Mouse (Mus musculus): ENCODE data around the gene Jade3. TPM values are rescaled to one million over a fixed set of nuclear protein-coding genes. Genes with fewer than 3 reads are reported as not detected.

Jade3 gene
- polyA plus RNA-seq, 1 experiment from 2014 or later, result 5.3 TPM

DNA sequence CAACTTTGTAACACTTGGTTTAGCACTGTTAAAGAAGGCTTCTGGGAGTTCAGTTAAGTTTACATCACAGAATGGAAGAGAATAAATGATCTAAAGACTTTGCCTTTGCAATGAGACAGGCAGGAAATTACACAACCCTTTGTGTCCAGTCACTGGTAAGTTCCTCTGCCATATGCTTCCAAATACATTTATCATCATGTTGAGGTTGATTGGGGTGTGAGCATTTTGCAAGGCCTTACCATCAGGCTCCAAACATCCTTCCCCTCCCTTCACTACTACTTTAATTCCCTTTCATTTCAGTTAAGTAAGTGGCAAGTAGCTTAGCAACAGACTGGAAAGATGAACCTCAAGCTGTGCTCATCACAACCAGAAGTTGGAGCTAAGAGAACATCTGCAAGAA lies 96.1 kb downstream of the Jade3 start:
- no peaks in the 10 kb centered on the region for H3K4me1 ChIP-seq (ENCODE audit: control insufficient read depth, insufficient read depth, low read length)
- H3K36me3 ChIP-seq (ENCODE audit: control insufficient read depth, insufficient read depth, low read length), result no peaks in the 10 kb centered on the region
- no peak overlapping the region for H3K9ac ChIP-seq (ENCODE audit: low read depth, low read length)
- no peak overlapping the region for H3K4me2 ChIP-seq (ENCODE audit: low read length)
- H3K9me3 ChIP-seq (replicated peaks; ENCODE audit: control insufficient read depth, low read length, poor library complexity, severe bottlenecking), result no peaks in the 10 kb centered on the region
- no peaks in the 10 kb centered on the region for H3K27me3 ChIP-seq (ENCODE audit: control insufficient read depth, insufficient read depth, low read depth, low read length)
- no peak for ATAC-seq
- no peak overlapping the region for H3K4me3 ChIP-seq (ENCODE audit: low read depth, low read length)
- H3K27ac ChIP-seq (ENCODE audit: low read length), result no peak overlapping the region

DNA sequence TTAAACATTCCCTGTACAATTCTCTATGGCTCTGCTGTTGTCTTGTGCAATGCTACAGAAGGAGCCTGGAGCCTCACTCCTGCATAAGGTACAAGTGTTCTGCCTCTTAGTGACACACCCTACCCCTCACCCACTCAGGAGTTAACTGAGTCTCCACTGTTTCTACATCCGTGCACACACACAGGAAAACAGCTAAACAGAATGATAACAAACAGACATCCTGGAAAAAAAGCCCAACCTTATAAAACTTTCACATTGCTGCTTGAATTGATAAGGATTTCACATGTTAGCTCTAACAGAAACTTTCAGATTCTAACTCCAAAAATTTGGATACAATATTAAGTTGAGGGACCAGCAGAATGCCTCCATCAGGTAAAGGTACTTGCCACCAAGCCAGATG lies 107.1 kb downstream of the Jade3 start:
- Histone ChIP-seq H3K27ac (ENCODE audit: low read length) (no peak overlapping the region), H3K36me3 (ENCODE audit: control insufficient read depth, insufficient read depth, low read length) (no peaks in the 10 kb centered on the region), H3K9ac (ENCODE audit: low read depth, low read length) (no peak overlapping the region), H3K27me3 (ENCODE audit: control insufficient read depth, insufficient read depth, low read depth, low read length) (no peaks in the 10 kb centered on the region), H3K9me3 (replicated peaks; ENCODE audit: control insufficient read depth, low read length, poor library complexity, severe bottlenecking) (no peaks in the 10 kb centered on the region), H3K4me1 (ENCODE audit: control insufficient read depth, insufficient read depth, low read length) (no peaks in the 10 kb centered on the region), H3K4me2 (ENCODE audit: low read length) (no peak overlapping the region), H3K4me3 (ENCODE audit: low read depth, low read length) (no peak overlapping the region)
- WGBS, result 59% methylated on average over 1 of the region's 1 CpGs
- ATAC-seq, result no peak

DNA sequence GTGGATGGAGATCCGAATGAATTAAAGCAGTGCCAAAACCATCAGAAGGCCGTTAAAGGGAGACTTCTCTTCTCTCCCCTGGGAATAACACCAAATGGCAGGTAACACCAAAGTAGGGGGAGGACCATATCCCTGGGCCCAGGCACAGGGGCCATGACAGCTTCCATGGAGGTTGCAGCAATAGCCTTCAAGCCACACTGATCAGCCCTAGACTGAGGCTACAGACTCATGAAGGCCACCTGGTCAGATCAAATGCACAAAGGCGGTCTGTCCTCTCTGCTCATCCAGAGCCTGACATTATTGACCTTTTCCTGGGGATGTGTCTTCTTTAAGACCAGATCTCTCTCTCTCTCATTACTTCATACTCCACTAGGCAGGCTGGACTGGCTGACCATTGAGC lies 118.4 kb downstream of the Jade3 start:
- H3K9me3 ChIP-seq (replicated peaks; ENCODE audit: control insufficient read depth, low read length, poor library complexity, severe bottlenecking), result no peaks in the 10 kb centered on the region
- H3K36me3 ChIP-seq (ENCODE audit: control insufficient read depth, insufficient read depth, low read length), result no peaks in the 10 kb centered on the region
- H3K9ac ChIP-seq (ENCODE audit: low read depth, low read length), result no peak overlapping the region
- no peak overlapping the region for H3K27ac ChIP-seq (ENCODE audit: low read length)
- no peak overlapping the region for H3K4me2 ChIP-seq (ENCODE audit: low read length)
- no peak for ATAC-seq
- no peaks in the 10 kb centered on the region; the same call in 1 of the 2 replicates for H3K4me1 ChIP-seq (ENCODE audit: control insufficient read depth, insufficient read depth, low read length)
- 97% methylated on average over 3 of the region's 3 CpGs for WGBS
- H3K4me3 ChIP-seq (ENCODE audit: low read depth, low read length), result no peak overlapping the region
- H3K27me3 ChIP-seq (ENCODE audit: control insufficient read depth, insufficient read depth, low read depth, low read length), result no peaks in the 10 kb centered on the region

DNA sequence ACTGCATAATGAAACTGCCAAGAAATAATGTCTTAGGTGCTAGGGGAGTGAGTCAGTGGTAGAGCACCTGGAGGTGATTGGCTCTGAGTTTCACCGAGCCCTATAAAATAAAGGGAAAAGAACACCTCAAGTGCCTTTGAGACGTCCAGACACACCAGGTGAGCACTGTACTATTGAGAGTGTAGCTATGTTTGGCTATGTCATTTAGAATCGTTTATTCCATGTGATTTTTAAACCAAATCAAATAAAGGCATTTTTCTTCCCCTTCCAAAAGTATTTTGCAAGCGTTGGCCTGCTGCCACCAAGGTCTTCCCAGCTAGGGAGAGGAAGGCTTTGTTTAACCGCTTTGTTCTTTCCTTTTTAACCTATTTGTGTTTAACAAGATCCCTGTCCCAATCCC lies 122.1 kb downstream of the Jade3 start:
- H3K4me2 ChIP-seq (ENCODE audit: low read length), result peak overlapping the region; percentile 65
- WGBS, result 44% methylated on average over 5 of the region's 5 CpGs
- no peaks in the 10 kb centered on the region for H3K36me3 ChIP-seq (ENCODE audit: control insufficient read depth, insufficient read depth, low read length)
- ATAC-seq, result 0 out of 2 replicates have a peak, but pooled peaks have one; percentile 36
- no peaks in the 10 kb centered on the region for H3K9me3 ChIP-seq (replicated peaks; ENCODE audit: control insufficient read depth, low read length, poor library complexity, severe bottlenecking)
- H3K27ac ChIP-seq (ENCODE audit: low read length), result no peak overlapping the region
- H3K4me3 ChIP-seq (ENCODE audit: low read depth, low read length), result peak overlapping the region; percentile 39; the same call in 1 of the 2 replicates
- no peaks in the 10 kb centered on the region for H3K27me3 ChIP-seq (ENCODE audit: control insufficient read depth, insufficient read depth, low read depth, low read length)
- no peak overlapping the region for H3K9ac ChIP-seq (ENCODE audit: low read depth, low read length)
- no peaks in the 10 kb centered on the region; the same call in 1 of the 2 replicates for H3K4me1 ChIP-seq (ENCODE audit: control insufficient read depth, insufficient read depth, low read length)

DNA sequence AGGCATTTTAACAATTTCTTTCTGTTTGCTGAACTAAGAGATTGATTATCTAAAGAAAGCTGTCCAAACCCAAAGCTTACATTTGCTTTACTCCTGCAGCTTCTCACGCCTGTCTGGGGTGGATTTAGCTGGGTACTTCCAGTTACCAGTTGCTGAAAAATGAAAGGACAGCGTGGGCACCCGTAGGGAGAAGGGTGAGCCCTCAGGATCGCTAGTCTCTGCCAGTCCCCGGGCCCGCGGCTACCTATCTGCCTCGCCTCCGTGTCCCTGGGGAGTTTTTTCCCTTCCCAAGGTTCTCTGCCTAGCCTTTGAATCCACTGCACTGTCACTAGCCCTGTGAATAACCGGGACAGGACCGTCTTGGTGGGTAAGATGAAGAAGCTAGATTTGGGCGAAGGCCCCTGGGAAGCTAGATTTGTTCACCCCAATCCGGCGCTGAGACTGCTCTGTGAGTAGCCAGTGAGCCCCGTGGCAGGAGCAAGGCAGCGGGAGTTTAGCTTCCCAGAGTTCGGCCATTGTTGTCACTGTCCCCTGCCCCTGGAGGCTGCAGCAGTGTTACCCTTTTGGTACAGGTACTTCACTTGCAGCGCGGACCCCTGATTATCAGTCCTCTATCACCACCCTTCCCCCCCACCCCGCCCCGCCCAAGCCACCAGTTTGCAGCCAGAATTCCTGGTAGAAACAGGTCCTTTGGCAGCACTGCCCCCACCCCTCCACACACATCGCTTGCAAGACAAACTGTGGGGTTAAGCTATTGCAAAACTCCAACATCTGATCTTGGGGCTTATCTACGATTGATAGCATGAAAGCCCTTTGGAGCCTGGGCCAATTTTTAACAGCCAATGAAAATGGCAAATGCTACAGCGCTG lies 122.8 kb downstream of the Jade3 start:
- peak overlapping the region; percentile 65 for H3K4me2 ChIP-seq (ENCODE audit: low read length)
- WGBS, result 15% methylated on average over 24 of the region's 24 CpGs
- H3K36me3 ChIP-seq (ENCODE audit: control insufficient read depth, insufficient read depth, low read length), result no peaks in the 10 kb centered on the region
- peak; percentile 90 for ATAC-seq
- H3K9ac ChIP-seq (ENCODE audit: low read depth, low read length), result peak overlapping the region; percentile 59
- H3K9me3 ChIP-seq (replicated peaks; ENCODE audit: control insufficient read depth, low read length, poor library complexity, severe bottlenecking), result no peaks in the 10 kb centered on the region
- H3K27me3 ChIP-seq (ENCODE audit: control insufficient read depth, insufficient read depth, low read depth, low read length), result no peaks in the 10 kb centered on the region
- peak overlapping the region; percentile 39 for H3K4me3 ChIP-seq (ENCODE audit: low read depth, low read length)
- no peak overlapping the region for H3K27ac ChIP-seq (ENCODE audit: low read length)
- H3K4me1 ChIP-seq (ENCODE audit: control insufficient read depth, insufficient read depth, low read length), result no peaks in the 10 kb centered on the region; the same call in 1 of the 2 replicates

DNA sequence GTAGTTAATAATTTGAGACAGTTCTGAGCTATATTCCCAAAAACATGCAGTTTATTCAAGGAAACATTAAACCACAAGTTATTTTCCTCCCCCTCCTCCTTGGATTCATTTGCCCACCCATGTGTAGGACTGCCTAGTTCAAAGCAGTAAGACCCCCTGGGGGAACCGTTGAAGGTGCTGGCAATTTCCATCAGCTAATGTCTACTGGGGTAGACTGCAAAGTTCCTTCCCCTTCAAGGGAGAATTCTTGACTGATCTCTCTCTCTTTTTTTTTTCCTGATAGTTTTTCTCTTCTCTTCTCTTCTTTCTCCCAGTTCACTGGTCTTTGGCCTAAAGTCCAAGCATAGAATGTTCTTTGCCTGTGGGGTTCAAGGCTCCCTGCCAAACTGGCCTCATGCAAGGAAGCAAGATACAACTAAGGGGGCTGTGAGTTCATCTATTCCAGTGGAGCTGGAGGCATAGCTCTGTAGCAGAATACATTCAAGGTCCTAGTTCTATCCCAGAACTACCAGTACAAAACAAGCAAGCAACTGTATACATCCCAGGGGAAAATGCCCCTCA lies 123.5 kb downstream of the Jade3 start:
- 62% methylated on average over 1 of the region's 1 CpGs for WGBS
- no peaks in the 10 kb centered on the region for H3K9me3 ChIP-seq (replicated peaks; ENCODE audit: control insufficient read depth, low read length, poor library complexity, severe bottlenecking)
- no peak overlapping the region; the same call in 1 of the 2 replicates for H3K4me3 ChIP-seq (ENCODE audit: low read depth, low read length)
- no peaks in the 10 kb centered on the region; the same call in 1 of the 2 replicates for H3K4me1 ChIP-seq (ENCODE audit: control insufficient read depth, insufficient read depth, low read length)
- no peak overlapping the region for H3K9ac ChIP-seq (ENCODE audit: low read depth, low read length)
- H3K27me3 ChIP-seq (ENCODE audit: control insufficient read depth, insufficient read depth, low read depth, low read length), result no peaks in the 10 kb centered on the region
- peak overlapping the region; percentile 65 for H3K4me2 ChIP-seq (ENCODE audit: low read length)
- H3K36me3 ChIP-seq (ENCODE audit: control insufficient read depth, insufficient read depth, low read length), result no peaks in the 10 kb centered on the region
- no peak for ATAC-seq
- no peak overlapping the region for H3K27ac ChIP-seq (ENCODE audit: low read length)

DNA sequence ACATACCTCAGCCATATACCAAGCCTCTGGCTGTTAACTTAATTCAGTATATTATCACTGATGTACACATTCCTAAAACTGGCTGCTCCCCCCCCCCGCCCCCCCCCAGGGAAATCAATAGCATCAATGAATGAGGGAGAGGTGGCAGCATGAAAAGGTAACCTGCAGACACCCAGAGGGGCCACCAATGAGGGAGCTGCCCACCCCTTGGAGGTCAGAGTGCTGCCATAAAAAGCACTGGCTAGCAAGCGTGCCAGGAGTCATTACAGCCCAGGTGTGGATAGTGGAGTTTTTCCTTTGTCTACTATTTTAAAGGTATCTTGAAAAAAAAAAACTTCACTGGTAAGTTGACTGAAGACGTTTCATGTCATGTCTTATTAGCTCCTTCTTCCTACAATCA lies 124.0 kb downstream of the Jade3 start, which contains the start of gene Rgn:
Gene Rgn (plus strand): TSS at position 256 of the 400 bp plus-strand sequence.
- Histone ChIP-seq H3K36me3 (ENCODE audit: control insufficient read depth, insufficient read depth, low read length) (no peaks in the 10 kb centered on the region), H3K9ac (ENCODE audit: low read depth, low read length) (no peak within 1 kb of the TSS), H3K4me1 (ENCODE audit: control insufficient read depth, insufficient read depth, low read length) (no peaks in the 10 kb centered on the region; the same call in 1 of the 2 replicates), H3K4me2 (ENCODE audit: low read length) (peak within 1 kb of the TSS; percentile 65), H3K27ac (ENCODE audit: low read length) (no peak within 1 kb of the TSS), H3K4me3 (ENCODE audit: low read depth, low read length) (peak within 1 kb of the TSS; percentile 39), H3K27me3 (ENCODE audit: control insufficient read depth, insufficient read depth, low read depth, low read length) (no peaks in the 10 kb centered on the region), H3K9me3 (replicated peaks; ENCODE audit: control insufficient read depth, low read length, poor library complexity, severe bottlenecking) (no peaks in the 10 kb centered on the region)
- 86% methylated on average over 2 of the region's 3 CpGs for WGBS
- no peak for ATAC-seq

DNA sequence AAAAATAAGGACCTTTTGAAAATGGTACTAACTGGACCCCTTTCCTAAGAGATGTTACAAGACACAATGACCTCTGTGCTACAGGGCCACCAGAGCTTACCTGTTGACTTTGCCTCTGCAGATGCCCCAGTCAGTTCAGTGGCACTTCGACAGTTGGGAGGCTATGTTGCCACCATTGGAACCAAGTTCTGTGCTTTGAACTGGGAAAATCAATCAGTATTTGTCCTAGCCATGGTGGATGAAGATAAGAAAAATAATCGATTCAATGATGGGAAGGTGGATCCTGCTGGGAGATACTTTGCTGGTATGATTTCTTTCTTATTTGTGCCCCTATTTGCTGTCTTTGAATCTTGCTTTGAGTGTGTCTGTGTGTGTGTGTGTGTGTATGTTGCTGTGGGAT lies 126.7 kb downstream of the Jade3 start:
- H3K9me3 ChIP-seq (replicated peaks; ENCODE audit: control insufficient read depth, low read length, poor library complexity, severe bottlenecking), result no peaks in the 10 kb centered on the region
- H3K4me3 ChIP-seq (ENCODE audit: low read depth, low read length), result no peak overlapping the region
- H3K4me1 ChIP-seq (ENCODE audit: control insufficient read depth, insufficient read depth, low read length), result no peaks in the 10 kb centered on the region; the same call in 1 of the 2 replicates
- no peak for ATAC-seq
- no peaks in the 10 kb centered on the region for H3K27me3 ChIP-seq (ENCODE audit: control insufficient read depth, insufficient read depth, low read depth, low read length)
- H3K36me3 ChIP-seq (ENCODE audit: control insufficient read depth, insufficient read depth, low read length), result no peaks in the 10 kb centered on the region
- H3K4me2 ChIP-seq (ENCODE audit: low read length), result no peak overlapping the region
- no peak overlapping the region for H3K27ac ChIP-seq (ENCODE audit: low read length)
- no peak overlapping the region for H3K9ac ChIP-seq (ENCODE audit: low read depth, low read length)
- whole genome bisulfite sequencing, result 87% methylated on average over 2 of the region's 2 CpGs

DNA sequence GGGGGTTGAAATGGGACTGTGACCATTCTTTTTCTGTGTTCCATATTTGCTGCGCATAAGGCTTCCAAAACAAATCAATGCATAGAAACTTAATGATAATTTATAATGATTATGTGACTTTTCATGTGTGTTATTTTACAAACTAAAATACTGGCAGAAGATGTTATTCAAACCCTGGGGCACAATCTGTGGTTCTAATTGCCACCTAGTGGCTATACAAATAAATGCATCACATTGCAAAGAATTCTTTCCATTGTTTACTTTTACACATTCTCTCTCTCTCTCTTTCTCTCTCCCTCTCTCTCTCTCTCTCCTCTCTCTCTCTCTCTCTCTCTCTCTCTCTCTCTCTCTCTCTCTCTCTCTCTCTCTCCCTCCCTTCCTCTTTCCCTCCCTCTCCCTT lies 136.4 kb downstream of the Jade3 start:
- 53% methylated on average over 1 of the region's 1 CpGs for WGBS
- Histone ChIP-seq H3K4me3 (ENCODE audit: low read depth, low read length) (no peak overlapping the region), H3K9ac (ENCODE audit: low read depth, low read length) (no peak overlapping the region), H3K4me1 (ENCODE audit: control insufficient read depth, insufficient read depth, low read length) (no peaks in the 10 kb centered on the region), H3K9me3 (replicated peaks; ENCODE audit: control insufficient read depth, low read length, poor library complexity, severe bottlenecking) (no peaks in the 10 kb centered on the region), H3K27me3 (ENCODE audit: control insufficient read depth, insufficient read depth, low read depth, low read length) (no peaks in the 10 kb centered on the region), H3K4me2 (ENCODE audit: low read length) (no peak overlapping the region), H3K36me3 (ENCODE audit: control insufficient read depth, insufficient read depth, low read length) (no peaks in the 10 kb centered on the region), H3K27ac (ENCODE audit: low read length) (no peak overlapping the region)
- ATAC-seq, result no peak

Data from midbrain, embryonic 16.5 days (tissue).